Mouse (Mus musculus) cerebral cortex, adult 2 months (tissue): ENCODE measurements around the gene Pdzd2.

Experiments
- WGBS: fragments of 180-500 bp; shearing (Covaris S2); methylation state at CpG from one replicate; pipeline ENCODE4 v1.1.7; 2018; 5-methylcytosine and 5-hydroxymethylcytosine counted together

Pdzd2 gene

GRCm38 (mm10) chr15:12480369-12480768 is 259.4 kb downstream of the Pdzd2 start:
- WGBS: 85% methylated on average over 3 of the region's 3 CpGs

- WGBS: 58% methylated on average over 5 of the region's 5 CpGs
Measured at GRCm38 (mm10) chr15:12479326-12479725, 260.4 kb downstream of the Pdzd2 start.

GRCm38 (mm10) chr15:12473596-12473995 is 266.1 kb downstream of the Pdzd2 start:
- 64% methylated on average over 7 of the region's 7 CpGs for WGBS

GRCm38 (mm10) chr15:12472646-12473045 is 267.1 kb downstream of the Pdzd2 start:
- 95% methylated on average over 4 of the region's 4 CpGs for WGBS

GRCm38 (mm10) chr15:12470900-12471838 is 268.6 kb downstream of the Pdzd2 start:
- WGBS: 85% methylated on average over 15 of the region's 15 CpGs

- 62% methylated on average over 5 of the region's 5 CpGs for WGBS
Measured at GRCm38 (mm10) chr15:12468625-12469024, 271.1 kb downstream of the Pdzd2 start.

- WGBS: 77% methylated on average over 8 of the region's 8 CpGs
Measured at GRCm38 (mm10) chr15:12465748-12466147, 274.0 kb downstream of the Pdzd2 start.

GRCm38 (mm10) chr15:12456808-12457207 is 282.9 kb downstream of the Pdzd2 start:
- 38% methylated on average over 7 of the region's 7 CpGs for WGBS

- WGBS: 96% methylated on average over 2 of the region's 2 CpGs
Measured at GRCm38 (mm10) chr15:12453343-12453742, 286.4 kb downstream of the Pdzd2 start.

GRCm38 (mm10) chr15:12452141-12452995 is 287.4 kb downstream of the Pdzd2 start:
- WGBS: 68% methylated on average over 6 of the region's 6 CpGs

- 26% methylated on average over 4 of the region's 4 CpGs for WGBS
Measured at GRCm38 (mm10) chr15:12451448-12451847, 288.3 kb downstream of the Pdzd2 start.

- WGBS: 95% methylated on average over 6 of the region's 6 CpGs
Measured at GRCm38 (mm10) chr15:12450790-12451189, 288.9 kb downstream of the Pdzd2 start.

GRCm38 (mm10) chr15:12449321-12449720 is 290.4 kb downstream of the Pdzd2 start:
- 75% methylated on average over 2 of the region's 2 CpGs for WGBS

- 54% methylated on average over 10 of the region's 10 CpGs for WGBS
Measured at GRCm38 (mm10) chr15:12447021-12447434, 292.7 kb downstream of the Pdzd2 start.

- 78% methylated on average over 5 of the region's 5 CpGs for WGBS
Measured at GRCm38 (mm10) chr15:12444551-12444950, 295.2 kb downstream of the Pdzd2 start.

- 46% methylated on average over 6 of the region's 6 CpGs for WGBS
Measured at GRCm38 (mm10) chr15:12439351-12439751, 300.4 kb downstream of the Pdzd2 start.

GRCm38 (mm10) chr15:12438691-12439090 is 301.0 kb downstream of the Pdzd2 start:
- 79% methylated on average over 6 of the region's 6 CpGs for WGBS

- WGBS: 90% methylated on average over 11 of the region's 11 CpGs
Measured at GRCm38 (mm10) chr15:12438081-12438480, 301.6 kb downstream of the Pdzd2 start.

GRCm38 (mm10) chr15:12435910-12436309 is 303.8 kb downstream of the Pdzd2 start:
- 76% methylated on average over 8 of the region's 8 CpGs for WGBS

- WGBS: 63% methylated on average over 19 of the region's 19 CpGs
Measured at GRCm38 (mm10) chr15:12433893-12434599, 305.7 kb downstream of the Pdzd2 start.

- WGBS: 89% methylated on average over 1 of the region's 1 CpGs
Measured at GRCm38 (mm10) chr15:12432320-12432719, 307.4 kb downstream of the Pdzd2 start.

- 54% methylated on average over 7 of the region's 7 CpGs for WGBS
Measured at GRCm38 (mm10) chr15:12431684-12432083, 308.0 kb downstream of the Pdzd2 start.
